Mouse (Mus musculus) cerebellum, adult 9-10 months (tissue): ENCODE data around the gene Caln1.

Experiments
- DNase-seq: peaks from one replicate; pipeline ENCODE4 v3.0.0; 2022

Gene Caln1

DNA sequence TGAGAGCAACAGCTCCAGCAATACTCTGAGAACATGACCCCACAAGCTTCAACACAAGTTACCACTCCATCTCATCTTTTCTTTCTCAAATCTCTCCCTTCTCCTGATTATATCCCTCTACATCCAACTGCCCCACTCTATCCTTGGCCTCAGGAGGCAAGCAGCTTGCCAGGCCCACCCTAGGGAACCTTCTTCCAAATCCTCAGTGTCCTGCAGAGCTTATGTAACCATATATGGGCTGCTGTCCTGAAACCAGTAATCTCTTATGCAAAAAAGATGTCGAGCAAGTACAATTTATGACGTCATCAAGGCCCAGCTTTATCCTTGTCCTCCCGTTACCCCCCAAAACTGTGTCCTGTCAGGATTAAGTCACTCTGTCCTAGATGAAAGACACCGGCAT, 333.1 kb downstream of the Caln1 start:
- peak; percentile 80 for DNase-seq

DNA sequence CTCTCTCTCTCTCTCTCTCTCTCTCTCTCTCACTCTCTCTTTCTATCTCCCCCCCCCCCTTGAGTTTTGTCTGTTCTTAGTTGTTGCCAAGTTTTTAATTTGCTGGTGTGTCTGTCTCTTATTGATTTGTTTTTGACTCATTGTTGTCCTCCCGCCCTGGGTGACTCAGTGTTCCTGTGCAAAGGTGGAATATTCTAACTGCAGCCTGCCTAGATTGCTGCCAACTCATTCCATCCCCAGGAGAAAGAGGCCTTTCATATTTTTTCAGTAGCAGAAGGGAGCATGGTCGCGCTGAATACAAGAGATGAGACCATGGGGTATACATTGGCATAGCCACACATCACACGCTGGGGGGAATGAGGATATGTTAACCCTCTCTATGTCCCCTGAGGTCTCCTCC, 335.6 kb downstream of the Caln1 start:
- DNase-seq, result peak; percentile 52

DNA sequence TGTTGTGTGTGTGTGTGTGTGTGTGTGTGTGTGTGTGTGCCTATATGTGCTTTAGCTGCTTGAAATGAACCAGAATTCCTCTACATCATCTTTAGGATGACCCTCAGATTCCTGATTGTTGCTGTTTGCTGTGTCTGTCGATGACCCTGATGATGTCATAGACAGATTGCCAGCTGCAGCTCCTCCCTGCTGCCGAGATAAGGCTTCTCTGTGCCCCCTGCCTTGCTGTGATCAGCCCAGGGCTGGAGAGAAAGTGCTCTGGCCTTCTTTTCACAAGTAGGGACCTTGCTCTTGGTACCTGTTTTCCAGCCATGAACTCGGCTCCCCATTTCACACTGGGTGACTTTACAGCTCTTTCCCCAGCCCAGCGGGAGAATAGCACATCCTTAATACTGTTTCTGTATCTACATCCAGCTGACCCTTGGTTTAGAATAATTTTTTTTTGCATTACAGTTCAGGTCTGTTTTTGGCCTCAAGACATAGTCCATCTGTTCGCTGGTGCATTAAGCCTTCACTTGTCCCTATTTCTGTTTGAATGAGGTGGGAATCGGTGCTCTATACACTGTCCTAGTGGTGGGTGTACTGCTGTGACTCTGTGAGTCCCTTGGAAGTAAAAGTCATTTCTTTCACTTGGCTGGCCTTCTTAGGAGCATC, 337.1 kb downstream of the Caln1 start:
- DNase-seq, result peak; percentile 70

DNA sequence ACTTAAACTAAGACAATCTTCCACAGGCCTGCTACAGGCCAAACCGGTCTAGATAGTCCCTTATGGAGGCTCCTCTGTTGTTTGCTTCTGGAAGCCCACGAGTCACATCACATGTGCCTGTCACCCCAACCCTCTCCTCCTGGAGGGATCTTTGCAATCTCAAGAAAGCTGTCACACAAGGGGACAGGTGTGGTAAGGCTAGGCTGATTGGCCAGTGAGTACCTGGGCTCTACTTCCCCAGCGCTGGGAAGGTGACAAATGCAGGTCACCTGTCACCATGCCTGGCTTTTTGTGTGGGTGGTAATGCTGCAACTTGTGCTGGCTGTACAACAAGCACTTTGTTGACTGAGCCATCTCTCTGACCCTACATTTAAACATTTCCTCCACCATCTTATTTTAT, 338.5 kb downstream of the Caln1 start:
- DNase-seq, result no peak

DNA sequence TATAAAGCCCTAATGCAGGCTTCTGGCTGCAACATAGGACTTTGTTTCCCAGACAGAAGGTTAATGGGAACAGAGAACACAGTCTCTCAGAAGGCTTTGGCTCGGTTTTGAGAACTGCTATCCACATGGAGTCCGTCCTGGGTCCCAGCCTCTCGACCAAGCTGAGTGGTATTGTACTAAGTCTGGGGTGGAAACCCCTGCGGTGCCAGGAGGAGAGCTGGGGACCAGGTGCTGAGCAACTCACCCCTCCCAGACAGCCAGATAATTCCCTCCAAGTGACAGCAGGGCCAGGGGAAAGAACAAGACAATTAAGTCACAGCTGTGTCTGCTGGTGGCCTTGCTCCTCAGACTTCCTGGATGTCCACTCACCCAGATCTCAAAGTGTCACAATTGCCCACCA, 339.4 kb downstream of the Caln1 start:
- no peak for DNase-seq

DNA sequence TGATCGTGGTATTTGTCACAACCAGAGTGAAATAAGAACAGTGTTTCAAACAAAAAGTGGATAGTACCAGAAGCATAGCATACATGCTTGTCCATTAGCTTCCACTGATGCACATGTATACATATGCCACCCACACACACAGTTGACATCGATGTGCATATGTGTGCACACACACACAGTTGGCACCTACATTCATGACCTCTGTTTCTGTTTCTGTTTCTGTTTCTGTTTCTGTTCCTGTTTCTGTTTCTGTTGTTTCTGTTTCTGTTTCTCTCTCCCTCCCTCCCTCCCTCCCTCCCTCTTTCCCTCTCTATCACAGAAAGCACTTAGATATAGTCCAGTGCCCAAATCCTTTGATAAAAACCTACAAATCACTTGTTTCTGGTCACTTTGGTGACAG, 342.4 kb downstream of the Caln1 start:
- no peak for DNase-seq

DNA sequence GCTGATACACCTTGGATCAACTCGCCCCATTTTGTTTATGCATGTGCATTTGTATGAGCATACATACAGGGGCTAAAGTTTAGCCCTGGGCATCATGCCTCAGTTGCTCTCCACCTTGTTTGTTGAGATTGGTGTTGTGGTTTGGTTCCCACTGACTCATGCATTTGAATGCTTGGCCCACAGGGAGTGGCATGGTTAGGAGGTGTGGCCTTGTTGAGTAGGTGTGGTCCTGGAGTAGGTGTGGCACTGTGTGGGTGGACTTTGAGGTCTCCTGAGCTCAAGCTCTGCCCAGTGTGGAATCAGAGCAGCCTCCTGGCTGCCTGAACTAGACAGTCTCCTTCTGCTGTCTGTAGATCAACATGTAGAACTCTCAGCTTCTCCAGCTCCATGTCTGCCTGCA, 343.0 kb downstream of the Caln1 start:
- no peak for DNase-seq

DNA sequence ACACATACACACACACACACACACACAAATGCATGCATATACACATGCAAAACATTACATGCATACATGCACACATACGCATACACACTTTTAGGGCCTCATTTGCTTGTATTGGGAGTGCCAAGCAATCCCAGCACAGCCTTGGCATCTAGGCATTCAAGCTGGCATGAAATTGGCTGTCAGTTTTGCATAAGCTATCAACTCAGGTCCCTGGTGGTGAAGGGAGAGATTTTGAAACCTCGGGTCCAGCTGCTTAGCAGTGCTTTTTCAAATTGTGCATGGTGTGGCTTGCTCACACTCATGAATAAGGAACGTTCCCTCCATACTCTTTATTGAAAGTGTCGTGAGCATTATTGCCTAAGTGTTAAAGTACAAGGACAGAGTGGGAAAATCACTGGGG, 345.9 kb downstream of the Caln1 start:
- DNase-seq, result peak; percentile 60

DNA sequence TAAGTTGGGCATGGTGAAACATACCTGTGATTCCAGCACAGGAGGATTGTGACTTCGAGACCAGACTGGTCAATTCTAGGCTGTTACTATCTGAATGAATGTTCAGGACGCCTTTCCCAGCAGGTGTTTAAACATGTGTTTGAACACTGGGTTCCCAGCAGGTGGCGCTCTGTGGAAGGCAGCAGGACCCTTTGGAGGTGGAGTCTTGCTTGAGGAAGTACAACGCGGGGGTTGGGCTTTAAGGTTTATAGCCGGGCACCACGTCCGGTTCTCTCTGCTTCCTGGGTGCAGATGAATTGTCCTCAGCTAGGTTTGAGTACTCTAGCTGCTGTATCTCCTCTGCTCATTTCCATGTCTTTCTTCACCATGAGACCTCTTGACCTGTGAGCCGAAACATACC, 349.1 kb downstream of the Caln1 start:
- no peak for DNase-seq

DNA sequence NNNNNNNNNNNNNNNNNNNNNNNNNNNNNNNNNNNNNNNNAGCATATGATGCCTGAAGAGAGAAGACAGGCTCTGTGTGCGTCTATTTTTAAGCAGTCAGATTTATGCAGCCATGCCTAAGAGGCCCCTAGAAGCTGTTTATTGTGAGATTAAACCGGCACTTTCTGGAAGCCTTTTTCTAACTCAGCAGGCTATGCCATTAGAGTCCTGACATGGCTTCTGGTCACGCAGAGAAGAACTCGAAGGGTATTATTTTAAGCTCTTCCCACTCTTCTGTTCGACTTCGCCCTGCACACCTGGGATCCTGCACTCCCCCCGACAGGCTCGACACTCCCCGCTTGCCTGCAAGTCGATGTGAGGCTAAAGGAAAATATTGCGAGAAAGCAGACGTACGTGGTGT, 372.9 kb downstream of the Caln1 start:
- DNase-seq, result peak; percentile 49

DNA sequence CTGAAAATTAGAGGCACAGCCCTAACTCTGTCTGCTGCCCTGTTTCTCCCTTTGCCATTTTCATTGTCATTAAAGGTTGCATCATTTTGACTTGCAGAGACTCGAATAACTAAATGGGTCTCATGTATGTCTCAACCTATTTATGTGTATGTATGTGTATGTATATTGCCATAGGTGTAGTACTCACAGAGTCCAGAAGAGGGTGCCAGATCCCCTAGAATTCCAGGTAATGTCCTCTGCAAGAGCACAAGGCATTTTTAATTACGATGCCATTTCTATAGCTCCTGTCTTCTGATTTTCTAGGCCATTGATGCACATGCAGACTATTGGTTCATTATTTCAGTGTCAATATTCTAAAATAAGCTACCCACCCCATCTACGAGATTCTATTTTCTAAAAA, 388.3 kb downstream of the Caln1 start:
- DNase-seq, result no peak

DNA sequence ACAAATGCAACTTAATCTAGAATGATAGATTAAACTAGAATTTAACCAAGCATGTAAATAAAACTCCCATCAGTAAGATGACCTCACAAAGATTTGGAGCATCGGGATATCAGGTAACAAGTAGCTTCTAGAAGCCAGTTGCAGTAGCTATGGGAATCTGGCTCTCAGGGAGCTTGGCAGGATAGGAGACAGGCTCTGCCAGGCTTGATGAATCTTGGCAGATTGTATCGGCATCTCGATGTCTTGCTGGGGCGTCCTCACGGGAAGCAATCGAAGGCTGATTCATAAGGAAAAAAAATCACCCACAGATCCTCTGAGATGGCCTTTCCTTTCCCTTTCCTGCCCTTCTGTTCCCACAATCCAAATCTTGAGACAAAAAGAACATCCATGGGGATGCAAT, 396.5 kb downstream of the Caln1 start:
- DNase-seq, result peak; percentile 85

DNA sequence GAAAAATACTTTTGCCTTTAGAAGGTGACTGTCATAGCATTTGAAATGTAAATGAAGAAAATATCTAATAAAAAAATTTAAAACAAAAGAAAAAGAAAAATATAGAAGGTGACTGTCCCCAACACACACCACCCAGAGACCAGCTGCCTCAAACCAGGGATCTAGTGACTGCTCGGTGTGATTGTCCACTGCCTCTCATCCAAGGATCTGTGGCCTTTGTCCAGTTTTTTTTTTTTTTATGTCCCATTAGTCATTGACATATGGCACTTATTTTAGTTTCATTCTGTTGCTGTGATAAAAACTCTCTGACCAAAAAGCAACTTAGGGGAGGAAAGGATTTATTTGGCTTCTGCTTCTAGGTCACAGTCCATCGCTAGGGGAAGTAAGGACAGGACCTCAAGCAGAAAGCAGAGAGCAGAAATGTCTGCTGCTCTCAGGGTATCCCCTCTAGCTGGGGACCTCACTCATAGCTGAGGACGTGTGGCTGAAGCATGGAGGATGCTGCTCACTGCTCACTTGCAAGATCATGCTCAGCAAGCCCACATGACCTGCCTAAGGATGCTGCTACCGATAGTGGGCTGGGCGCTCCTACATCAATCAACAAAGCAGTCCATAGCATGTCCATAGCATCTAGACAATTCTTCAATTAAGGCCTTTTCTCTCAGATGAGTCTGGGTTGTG, 401.9 kb downstream of the Caln1 start:
- DNase-seq, result peak; percentile 87

DNA sequence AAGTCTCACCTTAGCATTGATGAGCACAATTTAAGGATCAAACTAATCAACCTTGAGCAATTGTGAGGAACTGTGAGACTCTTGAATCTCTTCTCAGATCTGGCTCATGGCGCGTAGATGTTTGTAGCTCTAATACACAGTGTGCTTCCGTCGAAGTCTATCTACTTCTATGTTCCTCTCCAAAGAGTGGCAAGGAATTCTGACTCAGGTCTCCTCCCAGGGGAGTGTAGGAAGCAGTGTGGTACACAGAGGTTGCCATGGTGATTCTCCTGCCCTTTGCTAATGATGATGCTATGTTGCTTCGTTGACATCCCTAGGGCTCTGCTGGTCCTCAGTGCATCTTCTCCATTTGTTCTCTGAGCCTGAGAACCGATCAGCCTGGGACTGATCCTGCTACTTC, 403.2 kb downstream of the Caln1 start:
- no peak for DNase-seq

DNA sequence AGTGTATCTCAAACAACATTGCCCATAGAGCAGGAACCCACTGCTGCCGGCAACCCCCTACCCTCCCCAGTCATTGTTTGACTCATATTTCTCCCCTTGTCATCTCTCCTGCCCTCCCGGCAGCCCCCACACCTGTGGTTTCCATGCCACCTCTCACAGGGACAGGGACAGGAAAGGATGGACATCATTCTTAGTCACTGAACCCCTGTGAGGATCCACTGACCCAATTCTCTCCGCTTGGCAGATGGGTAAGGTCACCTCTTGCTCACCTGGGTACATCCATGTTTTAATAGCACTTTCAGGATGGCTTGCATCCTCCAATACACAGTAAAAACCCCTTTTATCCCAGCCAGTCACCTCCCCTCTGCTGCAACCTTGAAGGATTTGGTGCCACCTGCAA, 405.7 kb downstream of the Caln1 start:
- DNase-seq, result no peak

DNA sequence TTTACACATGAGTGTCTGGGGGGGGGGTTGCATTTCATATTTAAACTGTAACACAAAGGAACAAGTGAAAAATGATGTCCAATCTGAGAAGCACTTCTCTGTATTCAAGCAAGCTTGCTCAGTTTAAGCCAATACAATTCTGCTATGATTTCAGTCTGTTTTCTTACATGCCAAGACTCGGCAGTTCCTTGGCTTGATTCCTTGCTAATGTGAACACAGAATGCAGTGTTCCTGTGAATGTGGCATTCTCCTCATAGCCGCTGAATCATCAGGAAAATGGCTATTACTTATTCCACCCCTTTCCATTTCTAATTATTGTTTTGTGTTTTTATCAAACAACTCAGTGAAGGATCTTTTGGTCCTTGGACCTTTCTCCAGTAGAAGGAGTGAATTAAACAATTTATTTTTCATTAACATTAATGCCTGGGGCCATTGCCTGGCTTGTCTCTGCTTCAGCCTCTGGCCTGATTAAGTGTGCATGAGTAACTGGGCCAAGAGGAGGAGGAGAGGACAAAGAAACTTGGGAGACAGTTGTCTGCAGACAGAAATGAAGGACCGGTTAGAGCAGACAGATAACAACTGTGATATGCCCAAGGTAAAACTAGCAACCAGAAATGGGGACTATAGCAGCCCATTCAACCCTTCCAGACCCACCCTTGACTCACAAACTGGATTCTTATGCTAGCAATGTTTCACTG, 423.6 kb downstream of the Caln1 start:
- DNase-seq, result peak; percentile 84

DNA sequence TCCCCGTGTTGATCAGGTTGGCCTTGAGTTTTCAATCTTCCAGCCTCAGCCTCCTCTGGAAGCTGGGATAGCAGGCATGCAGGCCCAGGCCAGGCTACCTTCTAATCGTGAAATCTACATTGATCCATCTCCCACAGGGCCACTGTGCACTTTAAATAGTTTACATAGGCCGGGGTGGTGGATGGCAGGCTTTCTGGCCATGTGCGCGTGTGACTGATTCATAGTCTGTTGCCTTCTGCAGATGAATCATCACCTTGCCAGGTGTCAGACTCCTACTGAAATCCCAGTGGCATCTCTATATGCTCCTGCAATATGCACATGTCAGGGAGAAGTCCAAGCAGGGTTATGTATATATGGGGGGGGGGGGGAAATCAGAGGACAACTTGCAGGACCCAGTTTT, 428.5 kb downstream of the Caln1 start:
- peak; percentile 54 for DNase-seq

DNA sequence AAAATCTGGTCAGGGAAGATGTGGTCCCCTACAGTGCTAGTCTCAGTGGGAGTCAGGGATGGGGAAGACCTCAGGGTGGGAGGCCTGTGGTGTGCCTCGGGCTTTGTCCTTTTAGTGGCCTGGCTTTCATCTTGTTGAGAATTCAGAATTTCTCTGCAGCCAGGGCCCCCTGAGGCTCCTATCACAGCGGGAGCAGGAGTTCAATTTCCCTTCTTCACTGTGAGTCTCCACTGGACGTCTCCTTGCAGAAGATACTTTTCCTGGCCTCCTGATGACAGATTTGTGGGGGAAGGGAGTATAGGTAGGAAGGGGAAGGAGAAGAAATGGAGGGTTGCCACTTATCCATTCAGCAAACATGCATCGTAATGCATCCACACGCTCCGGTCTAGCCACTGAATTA, 441.1 kb downstream of the Caln1 start:
- DNase-seq, result peak; percentile 76

DNA sequence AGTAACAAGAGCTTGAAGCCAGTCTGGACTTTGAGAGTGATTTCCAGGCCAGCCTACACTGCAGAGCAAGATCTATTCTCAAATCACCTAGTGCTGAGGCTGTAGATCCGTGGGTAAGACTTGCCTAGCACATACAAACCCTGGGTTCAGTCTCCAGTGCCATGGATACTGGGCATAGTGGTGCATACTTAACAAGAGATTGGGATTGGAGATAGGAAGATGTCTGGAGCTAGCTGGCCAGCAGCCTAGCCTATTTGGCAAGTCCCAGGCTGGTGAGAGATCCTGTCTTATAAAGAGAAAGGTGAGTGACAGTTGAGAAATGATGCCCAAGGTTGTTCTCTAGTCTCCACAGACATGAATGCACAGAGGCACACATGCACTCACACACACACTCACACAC, 441.6 kb downstream of the Caln1 start:
- DNase-seq, result peak; percentile 63

DNA sequence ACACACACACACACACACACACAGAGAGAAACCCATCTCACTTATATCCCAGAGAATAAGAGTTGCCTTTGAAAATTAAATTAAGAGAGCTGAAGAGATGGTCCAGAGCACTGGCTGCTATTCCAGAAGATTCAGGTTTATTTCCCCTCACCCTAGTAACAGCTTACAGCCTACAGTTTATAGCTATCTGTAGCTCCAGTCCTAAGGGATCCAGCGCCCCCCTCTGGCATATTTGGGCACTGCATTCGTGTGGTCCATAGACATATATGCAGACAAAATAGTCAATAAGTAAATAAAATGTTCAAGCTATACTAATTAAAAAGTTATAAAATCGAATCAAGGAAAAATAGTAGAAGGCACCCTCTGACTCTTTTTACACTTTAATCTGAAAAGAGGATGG, 442.0 kb downstream of the Caln1 start:
- peak; percentile 74 for DNase-seq

DNA sequence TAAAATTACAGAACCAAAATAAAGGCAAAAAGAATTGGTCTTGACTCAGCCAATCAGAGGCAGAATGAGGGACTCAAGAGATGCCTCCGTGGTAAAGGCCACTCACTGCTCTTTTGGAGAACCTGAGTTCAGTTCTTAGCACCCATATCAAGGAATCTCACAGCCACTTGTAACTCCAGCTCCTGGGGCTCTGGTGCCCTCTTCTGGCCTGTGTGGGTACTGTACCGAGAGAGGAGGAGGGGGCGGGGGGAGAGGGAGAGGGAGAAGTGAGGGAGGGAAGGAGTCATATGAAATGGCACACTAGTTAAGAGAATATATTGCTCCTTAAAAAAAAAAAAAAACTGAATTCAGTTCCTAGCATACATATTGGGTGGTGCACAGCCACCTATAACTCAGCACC, 442.7 kb downstream of the Caln1 start:
- no peak for DNase-seq

DNA sequence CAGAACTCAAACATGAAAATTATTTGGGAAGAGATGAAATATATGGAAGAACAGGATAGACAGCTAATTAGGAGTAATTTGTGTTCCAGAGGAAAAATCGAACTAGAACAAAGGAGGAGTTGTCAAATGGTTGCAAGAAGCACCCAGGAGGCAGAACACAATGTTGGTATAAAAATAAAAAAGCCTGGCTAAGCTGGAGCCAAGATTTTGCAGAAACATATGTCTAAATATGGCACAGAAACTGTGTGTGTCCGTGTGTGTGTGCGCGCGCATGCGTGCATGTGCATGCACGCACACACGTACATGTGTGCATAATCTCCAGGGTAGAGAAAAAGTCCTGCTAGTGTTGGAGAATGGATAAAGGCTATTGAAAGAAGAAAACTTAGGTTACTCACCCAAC, 443.3 kb downstream of the Caln1 start:
- DNase-seq, result no peak

DNA sequence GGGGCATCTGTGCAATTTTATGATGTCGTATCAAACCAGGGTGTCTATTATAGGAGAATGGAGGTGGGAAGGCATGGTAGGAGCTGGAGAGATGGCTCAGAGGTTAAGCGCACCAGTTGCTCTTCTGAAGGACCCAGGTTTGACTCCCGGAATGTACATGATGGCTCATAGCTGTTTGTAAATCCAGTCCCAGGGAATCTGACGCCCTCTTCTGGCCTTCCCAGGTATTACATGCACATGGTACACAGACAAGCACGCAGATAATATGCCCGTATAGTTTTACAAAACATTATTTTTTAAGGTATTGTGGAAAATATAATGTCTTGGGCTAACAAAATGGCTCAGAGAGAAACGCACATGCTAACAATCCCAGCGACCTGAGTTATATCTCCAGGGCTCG, 443.8 kb downstream of the Caln1 start:
- DNase-seq, result peak; percentile 54

DNA sequence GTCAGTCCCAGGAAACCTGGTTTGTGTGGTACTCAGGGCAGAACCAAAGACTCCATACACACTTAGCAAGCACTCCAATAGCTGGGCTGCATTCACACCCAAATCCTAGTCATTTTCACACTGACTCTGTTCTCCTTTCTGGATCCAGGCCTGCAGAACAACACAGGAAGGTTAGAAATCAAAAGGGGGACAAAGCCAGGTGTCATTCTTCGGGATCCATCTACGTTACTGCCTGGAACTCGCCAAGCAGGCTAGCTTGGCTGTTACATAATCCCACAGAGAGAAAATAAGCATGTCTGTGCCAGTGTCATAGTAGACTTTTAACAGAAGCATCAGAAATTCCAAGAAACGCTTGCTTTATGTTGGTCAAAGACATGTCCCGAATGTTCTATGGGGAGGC, 446.1 kb downstream of the Caln1 start:
- DNase-seq, result peak; percentile 53
